Mouse (Mus musculus): ENCODE measurements around the gene Slc16a5.
A peak's percentile ranks its signal among the peaks of the same experiment; 100 is the strongest.

The Slc16a5 gene

DNA sequence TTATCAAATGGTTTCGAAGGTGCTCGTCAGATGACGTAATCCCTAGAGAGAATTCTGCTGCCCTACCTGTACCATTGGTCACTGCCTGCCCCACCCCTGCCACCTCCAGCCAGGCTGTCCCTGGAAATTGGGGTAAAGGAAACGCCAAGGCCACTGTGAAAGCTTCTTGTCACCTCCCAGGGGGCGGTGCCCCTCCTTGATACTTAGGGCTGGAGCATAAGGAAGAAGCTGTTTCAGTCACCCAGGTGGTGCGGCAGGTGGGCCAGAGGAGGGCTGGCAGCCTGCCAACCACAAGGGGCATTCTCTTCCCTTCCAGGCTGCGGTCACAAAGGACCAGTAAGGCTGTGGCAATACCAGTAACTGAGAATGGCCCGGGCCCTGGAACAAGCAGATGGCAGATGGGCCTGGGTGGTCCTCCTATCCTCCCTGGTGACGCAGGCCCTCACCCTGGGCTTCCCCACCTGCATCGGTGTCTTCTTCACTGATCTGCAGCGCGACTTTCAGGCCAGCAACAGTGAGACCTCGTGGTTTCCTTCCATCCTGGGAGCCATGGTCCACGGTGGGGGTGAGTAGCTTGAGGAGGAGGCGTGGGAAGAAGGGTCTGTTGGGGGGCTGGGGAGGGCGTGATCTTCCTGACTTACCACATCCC, at the start of gene Slc16a5:
Slc16a5 (plus strand) TSS at position 232 of the 649 bp plus-strand sequence.
- DNase-seq, result peak in 1 of 2 experiments; percentile 57

DNA sequence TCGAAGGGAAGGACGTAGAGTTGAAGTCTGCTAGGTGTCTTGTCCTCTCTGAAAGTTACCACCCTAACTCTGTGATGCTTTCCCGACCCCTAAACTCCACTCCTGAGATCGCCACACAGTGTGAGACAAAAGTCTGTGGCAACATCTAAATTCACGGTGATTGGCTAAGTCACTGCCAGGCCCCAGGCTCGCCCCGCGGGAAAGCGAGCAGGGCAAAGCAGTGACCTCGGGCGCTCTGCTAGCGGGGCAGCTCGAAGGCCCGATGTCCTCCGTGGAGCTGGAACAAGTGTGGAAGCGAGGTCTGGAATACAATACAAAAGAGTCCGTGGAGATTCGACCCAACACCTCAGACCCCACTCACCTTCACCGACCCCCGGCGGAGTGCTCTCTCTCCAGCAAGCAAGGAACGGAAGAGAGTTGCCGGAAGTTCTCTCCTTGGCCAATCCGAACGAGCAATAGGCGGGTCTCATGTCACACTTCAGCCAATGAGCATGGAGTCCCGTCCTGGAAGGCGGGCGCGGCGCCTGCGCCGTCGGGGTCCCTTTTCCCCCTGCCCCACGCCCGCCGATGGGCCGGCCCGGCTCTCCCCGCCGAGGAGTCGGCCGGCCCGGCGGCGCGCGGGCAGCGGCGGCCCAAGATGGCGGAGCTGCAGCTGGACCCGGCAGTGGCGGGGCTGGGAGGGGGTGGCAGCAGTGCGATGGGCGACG, 42.6 kb upstream of the Slc16a5 start, which contains the start of the genes Atp5h and Kctd2:
Atp5h (minus strand) TSS at position 432 of the 707 bp plus-strand sequence.
Kctd2 (plus strand) TSS at position 598 of the 707 bp plus-strand sequence.
- DNase-seq, result peak; percentile 96 to 98

DNA sequence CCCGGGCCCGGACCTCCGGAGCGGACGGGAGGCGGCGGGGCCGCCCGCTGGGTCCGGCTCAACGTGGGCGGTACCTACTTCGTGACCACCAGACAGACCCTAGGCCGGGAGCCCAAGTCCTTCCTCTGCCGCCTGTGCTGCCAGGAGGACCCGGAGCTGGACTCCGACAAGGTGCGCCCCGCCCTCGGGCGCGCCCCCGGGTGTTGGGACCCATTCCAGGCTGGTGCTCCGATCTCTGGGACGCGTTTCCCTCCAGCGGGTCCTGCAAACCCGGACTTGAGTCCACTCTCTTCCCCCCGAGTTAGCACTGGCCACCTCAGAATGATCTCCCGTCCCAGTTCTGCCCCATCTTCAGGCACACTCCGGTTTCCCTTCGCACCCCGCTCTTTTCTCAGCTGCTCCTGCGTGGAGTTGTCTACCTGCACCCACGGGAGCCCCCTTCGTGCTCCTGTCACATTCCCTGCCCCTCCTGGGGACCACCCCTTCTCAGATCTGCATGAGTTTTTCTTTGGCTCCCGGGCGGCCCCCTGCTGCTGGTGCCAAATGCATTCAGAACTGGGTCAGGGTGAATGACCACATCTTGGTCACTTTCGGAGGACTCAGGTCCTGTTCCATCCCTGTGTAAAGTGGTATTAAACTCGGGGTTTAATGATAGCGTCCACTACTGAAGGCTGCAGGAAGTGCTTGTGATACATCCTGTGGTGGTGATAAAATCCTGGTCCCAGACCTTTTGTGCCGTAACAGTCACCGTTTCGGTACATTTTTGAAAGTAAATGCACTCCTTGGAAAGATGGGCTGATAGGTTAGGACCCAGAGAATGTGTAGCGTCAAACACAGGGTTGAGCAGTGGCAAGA, 41.7 kb upstream of the Slc16a5 start:
- peak; percentile 73 to 82 for DNase-seq

DNA sequence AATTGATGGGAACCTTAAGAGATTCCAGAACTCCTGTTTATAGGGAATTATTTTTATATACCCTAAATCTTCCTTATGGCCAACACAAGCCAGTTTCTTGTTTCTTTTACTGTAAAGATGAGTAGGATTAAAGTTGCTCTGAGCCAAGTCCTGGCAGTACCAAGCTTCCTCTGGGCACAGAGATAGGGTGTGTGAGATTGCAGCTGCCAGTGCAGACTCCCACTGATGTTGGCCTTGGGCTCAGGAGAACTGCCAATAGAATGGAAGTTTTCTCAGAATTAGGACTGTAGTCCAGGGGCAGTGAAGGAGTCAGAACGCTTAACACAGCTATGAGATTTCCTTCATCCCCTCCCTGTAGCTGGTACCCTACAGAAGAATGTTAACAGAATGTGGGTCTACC, 40.9 kb upstream of the Slc16a5 start:
- DNase-seq, result no peak

DNA sequence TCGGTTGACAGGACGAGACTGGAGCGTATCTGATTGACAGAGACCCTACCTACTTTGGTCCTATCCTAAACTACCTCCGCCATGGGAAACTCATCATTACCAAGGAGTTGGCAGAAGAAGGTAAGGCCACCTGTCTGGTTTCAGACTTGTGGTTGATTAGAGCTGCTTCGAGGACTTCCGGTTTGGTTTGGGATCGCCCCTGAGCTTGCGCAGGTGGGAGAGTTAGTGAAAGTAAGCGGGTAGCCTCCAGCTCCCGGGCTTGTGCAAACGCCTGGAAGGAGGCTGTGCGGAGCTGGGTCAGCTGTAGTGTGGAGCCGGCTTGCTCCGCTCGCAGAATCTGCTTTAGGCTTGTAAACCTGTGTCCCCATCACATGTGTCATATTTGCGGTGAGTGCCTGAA, 40.3 kb upstream of the Slc16a5 start:
- no peak for DNase-seq

DNA sequence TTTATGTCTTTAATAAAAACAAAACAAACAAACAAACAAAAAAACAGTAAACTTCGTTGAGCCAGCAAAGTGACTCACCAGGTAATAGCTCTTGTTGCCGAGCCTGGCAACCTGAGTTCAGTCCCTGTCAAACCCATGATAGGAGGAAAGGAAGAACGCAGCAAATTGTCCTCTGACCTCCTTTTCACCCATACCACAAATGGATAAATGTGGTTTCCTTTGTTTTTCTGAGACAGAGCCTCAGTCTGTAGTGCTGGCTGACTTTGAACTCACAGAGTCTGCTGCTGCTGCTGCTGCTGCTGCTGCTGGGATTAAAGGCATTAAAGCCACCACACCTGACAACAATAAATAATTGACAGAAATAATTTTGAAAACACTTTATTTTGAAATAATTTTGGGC, 39.2 kb upstream of the Slc16a5 start:
- no peak for DNase-seq

DNA sequence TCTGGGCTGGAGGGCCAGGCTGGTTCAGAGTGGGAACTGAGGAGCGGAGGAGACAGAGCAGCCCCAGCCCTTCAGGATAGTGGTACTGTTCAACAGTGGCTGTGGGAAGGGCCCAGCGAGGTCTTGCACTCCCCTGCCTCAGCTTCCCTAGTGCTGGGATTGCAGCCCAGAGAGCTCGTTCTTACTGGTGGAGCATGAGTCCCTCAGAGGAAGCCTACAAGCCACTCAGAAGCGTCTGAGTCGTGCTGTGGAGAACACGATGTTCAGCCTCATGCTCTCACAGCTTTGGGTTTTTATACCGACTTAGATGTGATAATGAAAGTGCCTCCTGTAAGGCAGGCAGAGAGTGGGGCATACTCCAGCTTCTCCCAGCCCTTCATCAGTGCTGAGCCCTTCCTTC, 37.6 kb upstream of the Slc16a5 start:
- DNase-seq, result no peak

DNA sequence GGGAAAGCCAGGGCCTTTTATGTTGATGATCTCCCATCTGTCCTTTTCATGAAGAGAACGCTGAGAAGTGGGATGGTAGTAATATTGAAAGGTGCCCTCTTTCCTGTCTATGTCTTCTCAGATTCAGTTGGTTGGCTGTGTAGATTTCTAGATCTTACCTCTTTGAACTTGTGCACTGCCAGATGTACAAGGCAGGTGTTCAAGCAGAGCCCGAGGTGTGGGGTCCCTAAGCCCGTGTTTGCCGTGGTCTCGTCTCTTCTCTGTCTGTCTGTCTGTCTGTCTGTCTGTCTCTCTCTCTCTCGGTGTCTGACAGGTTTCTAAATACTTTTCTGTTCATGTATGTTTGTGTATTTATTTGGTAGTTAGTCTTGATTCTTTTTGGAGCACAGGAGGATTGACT, 36.6 kb upstream of the Slc16a5 start:
- no peak for DNase-seq

DNA sequence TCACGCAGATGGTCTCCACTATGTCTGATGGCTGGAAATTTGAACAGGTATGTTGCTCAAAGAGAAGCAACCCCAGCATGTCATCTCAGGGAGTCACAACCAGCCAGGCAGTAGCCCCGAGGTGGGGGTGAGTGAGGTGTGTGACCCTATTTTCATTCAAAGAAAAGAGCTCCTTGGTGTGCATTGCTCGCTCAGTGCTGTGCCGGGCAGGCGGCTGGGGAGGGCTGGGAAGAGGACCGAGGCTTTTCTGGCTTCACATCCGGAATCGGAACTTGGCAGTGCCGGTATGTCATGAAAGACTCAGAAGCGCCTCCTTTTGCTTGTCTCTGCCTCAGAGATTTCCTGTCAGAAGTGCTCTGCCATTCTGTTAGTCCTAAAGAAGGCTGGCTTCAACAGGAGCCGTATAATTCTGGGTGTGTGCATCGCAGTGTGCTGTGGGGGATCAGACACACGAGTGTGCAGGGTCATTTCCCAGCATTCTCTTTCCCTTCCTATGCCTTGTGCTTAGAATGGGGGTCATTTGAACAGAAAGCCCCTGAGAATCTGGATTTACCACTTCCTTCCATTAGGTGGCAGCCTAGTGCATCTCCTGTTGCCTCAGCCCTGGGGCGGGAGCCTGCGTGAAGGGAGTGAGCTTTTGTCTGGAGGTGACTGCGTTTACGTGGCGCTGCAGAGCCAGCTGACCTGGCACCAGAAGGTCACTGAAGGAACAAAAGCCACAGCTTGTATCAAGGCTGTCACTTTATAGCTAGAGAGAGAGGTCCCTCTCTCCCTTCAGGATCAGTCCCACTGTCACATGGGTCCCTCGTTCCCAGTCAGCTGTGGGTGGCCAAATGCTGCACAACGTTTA, 34.6 kb upstream of the Slc16a5 start:
- DNase-seq, result peak; percentile 74 to 81

DNA sequence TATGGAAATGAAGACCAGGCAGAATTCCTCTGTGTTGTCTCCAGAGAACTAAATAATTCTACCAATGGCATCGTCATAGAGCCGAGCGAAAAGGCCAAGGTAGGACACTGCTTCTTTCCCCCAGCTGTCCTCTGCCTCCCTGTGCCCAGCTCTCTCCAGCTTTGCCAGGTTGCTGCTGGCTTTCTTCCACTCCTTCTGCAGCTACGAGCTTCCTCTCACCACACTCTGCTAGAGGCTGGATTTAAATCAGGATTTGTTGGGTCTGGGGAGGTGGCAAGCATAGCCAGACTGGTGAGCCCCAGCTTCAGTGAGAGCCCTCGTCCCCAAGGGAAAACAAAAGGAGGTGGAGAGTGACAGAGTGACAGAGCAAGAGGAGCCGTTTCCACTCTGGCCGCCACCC, 33.0 kb upstream of the Slc16a5 start:
- no peak for DNase-seq

DNA sequence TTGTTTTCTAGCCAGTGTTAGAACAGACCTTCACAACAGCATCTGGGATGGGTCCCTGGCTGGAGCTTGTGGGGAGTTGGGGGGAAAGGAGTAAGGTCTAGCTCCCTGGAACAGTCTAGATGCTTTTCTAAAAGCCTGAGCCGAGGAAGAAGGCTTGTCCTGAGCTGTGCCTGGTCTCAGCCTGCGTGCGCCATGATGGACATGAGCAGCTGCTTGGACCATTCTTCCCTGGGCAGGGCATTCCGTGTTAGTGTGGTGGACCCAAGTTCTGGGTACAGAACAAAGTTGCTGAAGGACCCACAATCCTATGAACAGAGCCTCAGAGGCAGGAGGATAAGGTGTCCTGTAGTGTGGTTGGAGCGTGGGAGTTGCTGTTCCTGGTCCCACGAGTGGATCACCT, 31.7 kb upstream of the Slc16a5 start:
- DNase-seq, result no peak

DNA sequence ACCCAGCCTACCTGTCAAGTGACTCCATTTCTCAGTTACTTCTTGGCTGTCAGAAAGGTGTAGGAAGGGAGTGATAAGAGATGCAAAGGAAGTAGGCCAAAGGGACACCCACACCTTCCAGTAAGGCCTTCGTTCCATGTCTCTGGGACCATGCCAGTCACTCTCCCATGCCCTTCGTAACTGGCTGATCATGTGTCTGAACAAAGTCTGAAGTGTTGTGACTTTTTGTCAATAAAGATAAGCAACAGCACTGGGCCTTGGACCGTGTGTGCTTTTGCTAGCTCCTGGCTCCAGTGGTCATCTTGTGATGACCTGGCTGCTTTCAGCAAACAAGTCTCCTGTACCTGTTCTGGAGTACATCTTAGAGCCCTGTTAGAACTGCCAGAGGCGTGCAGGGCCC, 29.5 kb upstream of the Slc16a5 start:
- DNase-seq, result no peak

DNA sequence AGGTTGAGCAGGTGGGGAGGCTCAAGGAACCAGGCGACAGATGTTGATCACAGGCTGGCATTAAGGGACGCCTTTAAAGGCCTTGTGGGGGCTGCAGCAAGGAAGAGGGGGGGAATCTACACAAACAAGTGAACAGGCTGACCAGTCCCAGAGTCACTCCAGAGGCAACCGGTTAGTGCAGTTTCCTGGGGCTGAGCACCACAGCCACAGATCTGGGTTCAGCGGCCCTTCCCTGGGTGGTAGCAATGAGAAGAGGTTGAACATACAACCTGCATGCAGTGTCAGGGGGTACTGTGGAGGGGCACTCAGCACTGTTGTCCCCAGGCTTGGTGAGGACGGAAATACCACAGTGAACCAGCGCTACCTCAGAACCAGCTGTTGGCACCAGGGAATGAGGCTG, 28.9 kb upstream of the Slc16a5 start:
- no peak for DNase-seq

DNA sequence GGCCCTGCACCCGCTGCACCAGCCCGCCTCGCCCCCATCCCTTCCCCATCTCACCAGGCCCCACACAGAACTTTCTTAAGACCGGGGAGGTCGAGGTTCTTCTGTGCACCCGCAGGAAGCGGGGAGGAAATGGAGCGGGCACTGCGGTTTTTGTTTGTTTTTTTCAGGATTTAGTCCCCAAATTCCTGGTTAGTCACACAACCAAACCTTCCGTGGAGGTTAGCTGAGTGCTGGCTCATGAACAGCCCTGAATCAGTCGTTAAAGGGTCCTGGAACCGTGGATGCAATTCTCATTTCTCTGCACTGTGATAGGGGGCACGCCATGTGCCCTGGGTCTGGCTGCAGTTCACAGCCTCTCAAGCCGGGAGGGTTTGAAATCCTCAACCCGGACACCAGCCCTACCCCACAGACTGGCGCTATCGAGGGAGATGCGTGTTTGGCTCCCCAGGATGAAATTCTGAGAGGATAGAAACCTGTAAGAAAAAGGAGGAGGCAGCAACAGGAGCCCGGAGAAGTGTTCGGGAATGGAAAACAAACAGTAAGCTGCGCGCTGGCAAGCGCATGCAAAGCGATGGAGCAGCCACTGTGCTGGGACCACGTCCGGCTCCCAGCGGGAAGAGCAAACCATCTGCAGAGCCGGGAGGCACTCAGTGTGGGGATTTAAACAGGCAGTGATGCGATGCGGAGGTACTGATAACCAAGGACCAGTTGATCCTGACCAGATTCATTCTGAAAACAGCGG, 26.5 kb upstream of the Slc16a5 start:
- DNase-seq, result peak; percentile 17 to 40

DNA sequence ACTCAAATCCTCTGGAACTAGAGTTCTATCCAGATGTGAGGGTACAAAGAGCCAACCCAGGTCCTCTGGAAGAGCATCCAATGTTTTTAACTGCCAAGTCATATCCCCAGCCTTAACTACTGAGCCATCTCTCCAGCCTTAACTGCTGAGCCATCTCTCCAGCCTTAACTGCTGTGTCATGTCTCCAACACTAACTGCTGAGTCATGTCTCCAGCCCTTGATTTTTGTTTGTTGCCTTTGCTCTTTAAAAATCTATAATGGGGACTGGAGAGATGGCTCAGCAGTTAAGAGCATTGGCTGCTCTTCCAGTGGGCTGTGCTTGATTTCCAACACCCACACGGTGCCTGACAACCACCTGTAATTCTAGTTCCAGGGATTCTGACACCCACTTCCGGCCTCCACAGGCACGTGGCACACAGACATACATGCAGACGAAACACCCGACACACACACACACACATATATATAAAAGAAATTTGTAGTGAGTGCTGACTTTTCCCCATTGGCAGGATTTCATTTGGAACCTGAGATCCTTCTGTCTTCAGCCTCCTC, 24.6 kb upstream of the Slc16a5 start:
- DNase-seq, result no peak

DNA sequence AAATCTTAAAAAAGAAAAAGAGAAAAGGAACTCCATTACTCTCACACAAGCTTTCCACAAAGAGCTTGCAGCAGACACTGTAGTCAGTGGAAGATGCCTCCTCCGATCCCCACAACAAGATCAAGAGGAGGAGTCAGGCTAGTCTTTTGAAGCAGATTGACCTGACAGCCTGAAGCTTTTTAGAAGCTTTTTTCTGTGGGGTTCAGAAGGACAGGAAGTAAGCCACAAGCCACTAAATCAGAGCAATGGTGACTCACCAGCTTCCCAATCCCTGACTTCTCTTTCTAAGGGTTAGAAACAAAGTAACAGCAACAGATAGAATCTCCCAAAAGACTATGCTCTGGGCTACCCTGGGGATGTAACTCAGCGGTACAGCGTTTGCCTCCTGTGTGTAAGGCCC, 22.9 kb upstream of the Slc16a5 start:
- no peak for DNase-seq

DNA sequence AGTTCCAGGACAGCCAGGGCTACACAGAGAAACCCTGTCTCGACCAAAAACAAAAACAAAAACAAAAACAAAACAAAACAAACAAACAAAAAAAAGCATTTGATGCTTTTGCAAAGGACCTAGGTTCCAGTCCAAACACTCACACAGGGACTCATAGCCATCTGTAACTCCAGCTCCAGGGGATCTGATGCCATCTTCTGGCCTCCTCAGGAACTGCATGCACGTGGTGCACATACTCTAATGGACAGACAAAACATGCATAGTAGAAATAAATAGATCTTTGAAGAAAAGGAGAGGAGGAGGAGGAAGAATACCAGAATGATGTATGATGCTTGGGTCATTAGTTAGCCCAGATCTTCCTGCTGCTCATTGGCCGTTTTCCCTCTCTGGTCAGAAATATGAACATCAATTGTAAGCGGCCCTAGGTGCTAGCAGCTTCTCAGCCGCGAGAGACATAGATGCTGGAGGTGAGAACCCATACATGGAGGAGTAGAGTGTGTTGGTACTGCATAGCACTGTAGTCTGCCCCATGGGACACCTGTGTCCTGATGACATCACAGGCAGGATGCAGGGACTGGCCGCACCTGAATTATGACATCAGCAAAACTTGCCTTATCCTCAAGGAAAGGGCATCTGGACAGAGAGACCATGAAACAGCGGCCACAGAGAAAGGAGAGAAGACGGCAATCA, 22.2 kb upstream of the Slc16a5 start, which contains the start of gene Trim80:
Trim80 (plus strand) TSS at position 640 of the 690 bp plus-strand sequence.
- no peak for DNase-seq

DNA sequence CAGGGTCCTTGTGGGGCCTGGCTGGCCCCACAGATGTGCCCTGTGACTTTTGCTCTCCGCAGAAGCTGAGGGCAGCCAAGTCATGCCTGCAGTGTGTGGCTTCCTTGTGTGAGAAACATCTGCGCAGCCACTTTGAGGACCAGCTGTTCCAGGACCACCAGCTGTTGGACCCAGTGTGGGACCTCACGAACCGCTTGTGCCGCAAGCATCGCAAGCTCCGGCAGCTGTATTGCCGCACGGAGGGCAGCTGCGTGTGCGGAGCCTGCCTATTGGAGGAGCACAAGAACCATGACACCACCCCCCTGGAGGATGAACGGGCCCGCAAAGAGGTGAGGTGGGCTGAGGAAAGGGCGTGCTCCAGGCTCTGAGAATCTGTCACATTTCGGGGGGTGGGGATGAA, 20.9 kb upstream of the Slc16a5 start:
- DNase-seq, result peak in 1 of 2 experiments; percentile 51

DNA sequence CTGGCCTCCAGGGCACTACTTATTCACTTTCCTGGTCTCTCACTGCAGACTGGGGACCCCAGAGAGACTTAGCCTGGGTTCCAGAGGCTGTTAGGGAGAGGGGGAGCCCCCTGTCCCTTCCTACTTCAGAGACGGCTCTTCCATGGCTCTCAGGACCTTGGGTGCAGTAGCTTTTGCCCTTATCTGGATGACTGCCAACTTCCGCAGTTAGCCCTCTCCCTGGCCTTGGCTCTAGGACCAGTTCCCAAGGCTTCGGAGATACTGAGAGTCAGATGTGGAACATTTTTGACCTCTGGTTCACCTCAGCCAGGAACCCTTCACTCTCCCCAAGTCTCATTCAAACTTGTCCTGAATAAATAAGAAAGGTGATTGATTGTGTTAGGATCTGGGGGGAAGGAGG, 15.4 kb upstream of the Slc16a5 start:
- DNase-seq, result no peak

DNA sequence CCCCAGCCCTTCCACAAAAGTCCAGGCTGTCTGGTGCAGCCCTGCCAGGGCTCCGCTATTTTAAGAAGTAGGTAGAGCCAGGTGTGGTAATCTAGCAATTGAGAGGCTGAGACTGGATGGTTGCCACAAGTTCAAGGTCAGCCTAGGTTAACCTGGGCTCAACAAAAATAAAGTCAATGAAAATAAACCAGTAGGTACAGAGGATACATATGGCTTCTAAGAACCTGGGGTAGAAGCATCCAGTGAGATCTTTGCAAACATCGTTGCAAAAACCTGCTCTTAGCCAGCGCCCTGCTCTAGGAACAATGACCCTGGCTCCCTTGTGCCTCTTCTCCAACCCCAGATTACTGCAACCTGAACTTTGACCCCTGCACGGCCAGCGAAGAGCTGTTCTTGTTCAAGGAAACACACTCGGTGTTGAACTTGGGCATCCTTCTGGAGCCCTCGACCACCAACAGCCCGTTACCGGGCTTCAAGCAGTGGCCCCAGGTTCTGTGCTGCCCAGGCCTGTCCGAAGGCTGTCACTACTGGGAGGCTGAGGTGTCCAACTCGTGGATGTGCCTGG, 14.9 kb upstream of the Slc16a5 start:
- no peak for DNase-seq
